Mouse (Mus musculus) heart, embryonic 12.5 days (tissue): Measurements from ENCODE around the gene Cntnap4. TPM values are rescaled to one million over a fixed set of nuclear protein-coding genes. Genes with fewer than 3 reads are reported as not detected.

Experiments used
- ATAC-seq: fragments of 200-750 bp; cut with Nextera tagmentation; 2 replicates; pipeline ENCODE4 v1.8.0; 2017; ENCODE audit warnings: moderate TSS enrichment, moderate library complexity; ENCODE audit not compliant: insufficient number of reproducible peaks, low FRiP score
- H3K27ac ChIP-seq: fragments of 300-500 bp; sonication (generic); 2 replicates; pipeline ENCODE4 v1.5.1; 2016; ENCODE audit warnings: mild to moderate bottlenecking, moderate library complexity; ENCODE audit not compliant: poor library complexity, severe bottlenecking
- H3K27me3 ChIP-seq: fragments of 300-500 bp; sonication (generic); replicated peaks from 2 replicates; pipeline ENCODE4 v1.6.1; 2016; ENCODE audit warnings: mild to moderate bottlenecking, moderate library complexity
- H3K36me3 ChIP-seq: fragments of 300-500 bp; sonication (generic); 2 replicates; pipeline ENCODE4 v1.6.1; 2016; ENCODE audit warnings: mild to moderate bottlenecking, moderate library complexity
- H3K4me1 ChIP-seq: fragments of 300-500 bp; sonication (generic); replicated peaks from 2 replicates; pipeline ENCODE4 v1.6.1; 2016; ENCODE audit warnings: mild to moderate bottlenecking
- H3K4me2 ChIP-seq: fragments of 300-500 bp; sonication (generic); 2 replicates; pipeline ENCODE4 v1.6.1; 2016; ENCODE audit warnings: mild to moderate bottlenecking, moderate library complexity
- H3K4me3 ChIP-seq: fragments of 300-500 bp; sonication (generic); 2 replicates; pipeline ENCODE4 v1.5.1; 2016; ENCODE audit warnings: mild to moderate bottlenecking
- H3K9ac ChIP-seq: fragments of 300-500 bp; sonication (generic); 2 replicates; pipeline ENCODE4 v1.6.1; 2016; ENCODE audit warnings: mild to moderate bottlenecking, moderate library complexity
- H3K9me3 ChIP-seq: fragments of 300-500 bp; sonication (generic); replicated peaks from 2 replicates; pipeline ENCODE4 v1.6.1; 2016; ENCODE audit warnings: mild to moderate bottlenecking, moderate library complexity
- WGBS: fragments of 180-500 bp; shearing (Covaris S2); methylation state at CpG from one replicate; pipeline ENCODE4 v1.1.7; 2016; 5-methylcytosine and 5-hydroxymethylcytosine counted together
- polyA plus RNA-seq: library from polyadenylated mRNA; unstranded; fragments of >200 nt; fragmentation: Nextera tagmentation; extraction: Ambion mirVana; gene quantifications from 2 replicates; pipeline ENCODE4 v1.2.1, GENCODE M21; 2016

Gene Cntnap4
- polyA plus RNA-seq, 1 experiment from 2014 or later = 0.04 TPM

- no peak for ATAC-seq
- Histone ChIP-seq H3K36me3 (no peaks in the 10 kb centered on the region), H3K27me3 (no peaks in the 10 kb centered on the region), H3K4me2 (no peak overlapping the region), H3K9me3 (no peaks in the 10 kb centered on the region; the same call in 1 of the 2 replicates), H3K27ac (no peak overlapping the region), H3K4me1 (peaks cover 5% of the 10 kb centered on the region), H3K9ac (no peak overlapping the region), H3K4me3 (no peak overlapping the region)
These were observed 341.6 kb downstream of the Cntnap4 start for GRCm38 (mm10) chr8:112911422-112911821.

GRCm38 (mm10) chr8:112922151-112922550 lies 352.3 kb downstream of the Cntnap4 start:
- no peak overlapping the region for H3K27ac ChIP-seq
- no peaks in the 10 kb centered on the region for H3K27me3 ChIP-seq
- ATAC-seq = no peak
- no peaks in the 10 kb centered on the region for H3K9me3 ChIP-seq
- H3K4me3 ChIP-seq = no peak overlapping the region
- H3K36me3 ChIP-seq = no peaks in the 10 kb centered on the region
- H3K4me2 ChIP-seq = no peak overlapping the region
- H3K4me1 ChIP-seq = no peaks in the 10 kb centered on the region
- H3K9ac ChIP-seq = no peak overlapping the region

- Histone ChIP-seq H3K9ac (no peak overlapping the region), H3K4me1 (no peaks in the 10 kb centered on the region), H3K36me3 (no peaks in the 10 kb centered on the region), H3K9me3 (no peaks in the 10 kb centered on the region), H3K27ac (no peak overlapping the region), H3K4me2 (no peak overlapping the region), H3K27me3 (no peaks in the 10 kb centered on the region), H3K4me3 (no peak overlapping the region)
- WGBS = 80% methylated on average over 5 of the region's 5 CpGs
- ATAC-seq = no peak
These were observed 352.9 kb downstream of the Cntnap4 start for GRCm38 (mm10) chr8:112922789-112923188.
